Mouse (Mus musculus) ES-Bruce4 (cell line): ENCODE data around the gene Orc5. TPM values are rescaled to one million over a fixed set of nuclear protein-coding genes. Genes with fewer than 3 reads are reported as not detected.

Experiments
- H3K27ac ChIP-seq: 2 replicates; pipeline ENCODE4 v1.5.1; 2012; ENCODE audit warnings: low read length, inconsistent platforms; ENCODE audit not compliant: insufficient read depth
- H3K27me3 ChIP-seq: 2 replicates; pipeline ENCODE4 v1.6.1; 2012; ENCODE audit warnings: mild to moderate bottlenecking, low read length, inconsistent platforms; ENCODE audit not compliant: control insufficient read depth, poor library complexity, insufficient read depth, severe bottlenecking
- H3K36me3 ChIP-seq: 2 replicates; pipeline ENCODE4 v1.6.1; 2012; ENCODE audit warnings: inconsistent platforms, mild to moderate bottlenecking, low read length, moderate library complexity; ENCODE audit not compliant: control insufficient read depth, poor library complexity, insufficient read depth, severe bottlenecking
- H3K4me1 ChIP-seq: one replicate; pipeline ENCODE4 v1.8.1; 2011; ENCODE audit warnings: low read length; ENCODE audit not compliant: control insufficient read depth, insufficient read depth
- H3K4me3 ChIP-seq: 2 replicates; pipeline ENCODE4 v1.5.1; 2011; ENCODE audit warnings: low read depth, mild to moderate bottlenecking, low read length
- H3K9ac ChIP-seq: 2 replicates; pipeline ENCODE4 v1.6.1; 2012; ENCODE audit warnings: low read depth, mild to moderate bottlenecking, inconsistent platforms; ENCODE audit not compliant: poor library complexity, severe bottlenecking
- H3K9me3 ChIP-seq: replicated peaks from 2 replicates; pipeline ENCODE4 v1.6.1; 2012; ENCODE audit warnings: mild to moderate bottlenecking, low read length, inconsistent platforms; ENCODE audit not compliant: control insufficient read depth, poor library complexity, insufficient read depth, severe bottlenecking
- CTCF ChIP-seq: IDR thresholded peaks from one replicate; pipeline ENCODE4 v1.8.1; 2011; ENCODE audit warnings: low read depth, low read length
- EP300 ChIP-seq: IDR thresholded peaks from 2 replicates; pipeline ENCODE4 v1.6.1; 2011; ENCODE audit warnings: low read depth, low read length; ENCODE audit not compliant: insufficient read depth
- POLR2A ChIP-seq: IDR thresholded peaks from one replicate; pipeline ENCODE4 v1.8.1; 2011; ENCODE audit warnings: low read length; ENCODE audit not compliant: insufficient read depth
- polyA plus RNA-seq: library from polyadenylated mRNA; stranded (reverse); fragments of >200 nt; gene quantifications from 2 replicates; pipeline ENCODE4 v1.2.4, GENCODE M21; 2011; ENCODE audit warnings: low read depth; ENCODE audit not compliant: missing spikeins, insufficient read depth, insufficient read length

Gene Orc5
- polyA plus RNA-seq: 70.5 and 70.9 TPM in 2 replicates

DNA sequence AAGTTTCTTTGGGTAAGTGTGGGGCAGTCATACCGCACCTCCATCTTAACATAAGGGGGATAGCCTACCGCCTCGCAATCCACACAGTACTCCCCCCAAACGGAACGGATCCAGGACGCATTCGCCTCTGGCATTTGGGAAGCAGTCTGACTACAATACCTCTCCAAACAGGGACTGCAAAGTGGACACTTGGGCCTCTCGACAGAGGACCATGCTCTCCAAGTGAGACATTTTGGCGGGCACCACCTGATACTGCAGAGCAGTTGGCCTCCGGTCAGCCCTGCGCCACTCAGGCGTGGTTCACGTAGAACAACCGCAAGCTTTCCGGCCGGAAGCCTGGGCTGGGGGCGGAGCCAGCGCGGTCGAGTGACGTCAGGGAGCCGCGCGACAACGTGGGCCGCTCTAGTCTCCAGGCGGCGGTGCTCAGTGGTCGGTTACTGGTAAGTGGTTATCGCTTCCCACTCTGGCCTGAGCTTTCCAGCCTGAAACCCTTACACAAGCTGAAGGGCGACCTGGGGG, at the start of gene Orc5:
Gene Orc5, minus strand, starts transcription at position 397 of the 519 bp plus-strand sequence.
- Histone ChIP-seq H3K4me3 (peak within 1 kb of the TSS; percentile 100), H3K27ac (peak within 1 kb of the TSS; percentile 66; the same call in 1 of the 2 replicates), H3K27me3 (no peaks in the 10 kb centered on the region), H3K36me3 (peaks cover 24% of the 10 kb centered on the region), H3K4me1 (no peaks in the 10 kb centered on the region), H3K9ac (peak within 1 kb of the TSS; percentile 68), H3K9me3 (no peaks in the 10 kb centered on the region)
- peak; percentile 89 for TF ChIP-seq POLR2A
- no peak for TF ChIP-seq EP300

DNA sequence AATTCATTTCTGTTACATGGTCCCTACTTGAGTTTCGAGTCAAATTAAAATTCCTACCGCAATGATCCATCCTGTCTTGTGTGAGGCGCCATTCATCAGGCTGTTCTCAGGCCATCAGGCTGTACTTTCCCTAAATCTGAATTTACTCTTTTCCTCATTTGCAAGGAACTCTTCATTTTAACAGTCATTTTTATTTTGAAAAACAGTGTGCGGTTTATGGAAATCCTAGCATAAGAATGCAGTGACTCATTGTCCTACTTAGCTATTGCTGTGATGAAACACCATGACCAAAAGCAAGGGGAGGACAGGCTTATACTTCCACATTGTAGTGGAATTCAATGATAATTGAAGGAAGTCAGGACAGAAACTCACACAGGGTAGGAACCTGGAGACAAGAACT, 46.8 kb upstream of the Orc5 start:
- Histone ChIP-seq H3K4me1 (no peaks in the 10 kb centered on the region), H3K4me3 (no peak overlapping the region), H3K9me3 (no peaks in the 10 kb centered on the region), H3K9ac (no peak overlapping the region), H3K27me3 (no peaks in the 10 kb centered on the region), H3K27ac (no peak overlapping the region), H3K36me3 (no peaks in the 10 kb centered on the region)
- TF ChIP-seq EP300 (no peak), POLR2A (no peak), CTCF (no peak)

DNA sequence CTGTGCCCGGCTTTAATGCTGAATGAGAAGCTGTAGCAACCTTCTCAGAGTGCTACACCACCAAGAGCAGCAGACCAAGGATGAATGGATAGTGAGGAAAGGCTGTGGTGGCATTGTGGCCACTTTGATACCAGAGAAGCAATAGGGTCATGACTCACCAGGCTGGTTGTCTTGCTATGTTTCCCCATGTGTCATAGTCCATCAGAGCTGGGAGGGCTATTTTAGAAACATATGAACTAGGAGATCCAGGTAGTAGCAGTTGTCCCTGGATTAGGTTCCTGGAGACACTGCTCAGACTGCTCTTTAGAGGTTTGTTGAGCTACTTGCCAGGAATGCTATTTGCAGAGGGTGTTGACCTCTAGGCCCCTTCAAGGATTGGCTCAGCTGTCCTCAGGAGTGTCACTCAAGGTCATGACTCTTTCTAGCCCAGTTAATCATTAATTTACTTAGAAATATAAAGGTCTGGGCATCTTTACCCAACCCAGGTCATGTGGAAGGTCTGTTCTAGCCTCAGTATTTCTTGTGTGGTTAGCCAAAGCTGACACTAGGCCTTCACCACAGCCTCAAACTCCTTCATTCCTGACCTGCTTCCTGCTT, 39.2 kb upstream of the Orc5 start:
- Histone ChIP-seq H3K4me3 (no peak overlapping the region), H3K36me3 (no peaks in the 10 kb centered on the region), H3K9me3 (no peaks in the 10 kb centered on the region), H3K9ac (no peak overlapping the region), H3K27me3 (no peaks in the 10 kb centered on the region), H3K4me1 (no peaks in the 10 kb centered on the region), H3K27ac (no peak overlapping the region)
- no peak for TF ChIP-seq CTCF
- TF ChIP-seq POLR2A: no peak
- no peak for TF ChIP-seq EP300

DNA sequence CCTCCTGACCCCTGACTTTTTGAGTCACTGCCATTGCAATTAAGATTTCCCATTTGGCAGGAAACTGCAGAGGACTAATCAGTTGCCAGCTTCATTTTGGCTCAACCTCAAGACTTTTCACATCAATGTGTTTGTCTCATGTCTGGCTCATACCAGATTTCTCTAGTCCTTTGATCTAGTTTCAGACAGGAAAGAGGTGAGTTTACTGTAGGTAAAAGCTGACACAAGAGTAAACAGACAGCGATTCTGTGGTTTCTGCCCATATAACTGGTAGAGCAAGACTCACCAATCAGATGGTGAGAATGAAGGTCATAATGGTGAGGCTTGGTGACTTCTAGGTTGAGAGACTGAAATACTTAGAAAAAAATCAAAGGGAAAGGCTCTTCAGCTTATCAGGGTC, 37.3 kb upstream of the Orc5 start:
- no peaks in the 10 kb centered on the region for H3K4me1 ChIP-seq
- no peak for TF ChIP-seq EP300
- TF ChIP-seq CTCF: no peak
- TF ChIP-seq POLR2A: no peak
- H3K36me3 ChIP-seq: no peaks in the 10 kb centered on the region
- no peaks in the 10 kb centered on the region for H3K9me3 ChIP-seq
- no peak overlapping the region for H3K27ac ChIP-seq
- no peak overlapping the region for H3K9ac ChIP-seq
- H3K4me3 ChIP-seq: no peak overlapping the region
- H3K27me3 ChIP-seq: no peaks in the 10 kb centered on the region

DNA sequence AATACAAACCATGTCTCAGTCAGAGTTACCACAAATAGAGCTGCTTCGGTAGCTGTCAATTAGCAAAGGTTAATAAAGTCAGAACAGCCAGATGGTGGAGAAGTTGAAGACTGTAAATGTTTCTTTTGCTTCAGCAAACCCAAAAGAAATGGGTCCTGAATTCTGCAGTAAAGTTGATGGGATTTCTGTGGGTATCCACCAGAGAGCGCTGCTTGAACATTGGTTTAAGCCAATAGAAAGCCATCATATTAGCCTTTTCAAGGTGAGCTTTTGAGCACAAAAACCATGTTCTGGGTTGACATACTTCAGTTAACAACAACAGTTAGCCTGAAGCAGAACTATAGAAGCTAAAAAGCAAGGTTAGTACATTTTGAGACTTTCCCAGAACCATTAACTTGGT, 34.3 kb upstream of the Orc5 start:
- no peak overlapping the region for H3K27ac ChIP-seq
- H3K9me3 ChIP-seq: no peaks in the 10 kb centered on the region
- TF ChIP-seq CTCF (no peak), POLR2A (no peak), EP300 (no peak)
- no peaks in the 10 kb centered on the region for H3K4me1 ChIP-seq
- no peaks in the 10 kb centered on the region for H3K36me3 ChIP-seq
- no peaks in the 10 kb centered on the region for H3K27me3 ChIP-seq
- H3K4me3 ChIP-seq: no peak overlapping the region
- H3K9ac ChIP-seq: no peak overlapping the region

DNA sequence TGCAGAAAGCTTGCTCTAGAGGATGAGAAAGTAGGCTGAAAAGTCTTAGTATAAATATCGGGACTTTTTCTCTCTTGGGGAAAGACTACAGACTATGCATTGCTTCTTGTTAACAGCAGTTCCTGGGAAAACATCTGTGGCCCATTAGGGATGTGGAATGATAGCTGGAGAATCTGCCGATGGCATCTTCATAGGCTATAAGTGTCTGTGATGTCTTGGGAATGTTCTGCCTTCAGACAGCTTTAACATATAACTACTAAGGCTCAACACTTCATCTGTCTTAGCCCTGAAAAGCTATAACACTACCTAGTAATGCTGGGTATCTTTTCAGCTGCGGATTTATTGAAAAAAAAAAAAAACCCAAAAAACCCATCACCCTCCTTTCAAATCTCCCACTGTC, 27.8 kb upstream of the Orc5 start:
- no peaks in the 10 kb centered on the region for H3K9me3 ChIP-seq
- peaks cover 2% of the 10 kb centered on the region for H3K4me1 ChIP-seq
- H3K27me3 ChIP-seq: no peaks in the 10 kb centered on the region
- no peak overlapping the region for H3K27ac ChIP-seq
- TF ChIP-seq POLR2A: no peak
- TF ChIP-seq CTCF: no peak
- TF ChIP-seq EP300: no peak
- H3K4me3 ChIP-seq: no peak overlapping the region
- no peaks in the 10 kb centered on the region for H3K36me3 ChIP-seq
- H3K9ac ChIP-seq: no peak overlapping the region
